Mouse (Mus musculus) adrenal gland, adult 2 months (tissue): ENCODE data around the gene Stx3. TPM values are rescaled to one million over a fixed set of nuclear protein-coding genes. Genes with fewer than 3 reads are reported as not detected.

Source experiments
- DNase-seq: peaks from one replicate; pipeline ENCODE4 v3.0.0; 2021
- polyA plus RNA-seq: library from polyadenylated mRNA; depleted of rRNA; stranded (reverse); fragments of >200 nt; gene quantifications from 2 replicates; pipeline ENCODE4 v1.2.3, GENCODE M21; 2012; rRNA removed
- total RNA-seq, 2 experiments: library from RNA; stranded (reverse); gene quantifications; 2 replicates each; pipeline ENCODE4 v1.2.3; 2021

Stx3 gene
- total and polyA plus RNA-seq, 3 experiments, result 8.3 to 9.6 (median 9.1) TPM

DNA sequence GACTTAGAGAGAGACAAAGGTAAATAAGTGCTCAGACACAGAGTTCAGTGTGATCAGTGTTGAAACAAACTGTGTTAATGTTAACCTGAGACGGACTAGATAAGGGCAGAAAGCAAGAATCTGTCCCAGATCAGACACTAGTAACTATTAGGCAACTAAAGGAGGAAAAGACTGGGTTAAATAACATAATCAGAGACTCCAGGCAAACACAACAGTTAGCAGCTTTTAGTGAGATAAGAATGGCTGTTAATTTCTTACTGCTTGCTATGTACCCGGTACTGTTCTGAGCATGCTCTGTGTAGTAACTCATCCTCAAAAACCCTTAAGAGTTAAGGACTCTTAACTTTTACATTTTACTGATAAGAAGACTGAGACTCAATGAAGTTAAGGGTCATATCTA is 93.3 kb downstream of the Stx3 start:
- no peak for DNase-seq

Other genes with a start within 250 kb of the Stx3 start
- gene Ms4a6d, start 214.6 kb downstream of the Stx3 start, total RNA-seq, result 1 to 10 TPM; 6.2 to 6.4 TPM
- 3.8 and 5.4 TPM in 2 replicates for gene Ms4a6d, start 214.6 kb downstream of the Stx3 start, polyA plus RNA-seq
- gene Ms4a2, start 195.7 kb downstream of the Stx3 start, total RNA-seq, result under 1 TPM in 1 of 2 experiments, not detected in 1; 0.17 TPM
- gene Ms4a2, start 195.7 kb downstream of the Stx3 start, polyA plus RNA-seq, result not detected in 2 replicates
- gene Ms4a3, start 178.6 kb downstream of the Stx3 start, total RNA-seq, result not detected
- not detected in 2 replicates for gene Ms4a3, start 178.6 kb downstream of the Stx3 start, polyA plus RNA-seq
- gene Oosp2, start 158.8 kb downstream of the Stx3 start, total RNA-seq, result under 1 TPM in 1 of 2 experiments, not detected in 1; 0.75 TPM
- not detected in 2 replicates for gene Oosp2, start 158.8 kb downstream of the Stx3 start, polyA plus RNA-seq
- gene Oosp1, start 128.3 kb downstream of the Stx3 start, total RNA-seq, result under 1 TPM in 1 of 2 experiments, not detected in 1; 0.66 TPM
- not detected in 2 replicates for gene Oosp1, start 128.3 kb downstream of the Stx3 start, polyA plus RNA-seq
- not detected for gene Oosp3, start 122.3 kb downstream of the Stx3 start, total RNA-seq
- not detected in 2 replicates for gene Oosp3, start 122.3 kb downstream of the Stx3 start, polyA plus RNA-seq
- not detected for gene Gif, start 71.8 kb downstream of the Stx3 start, total RNA-seq
- not detected in 2 replicates for gene Gif, start 71.8 kb downstream of the Stx3 start, polyA plus RNA-seq
- 10 to 100 TPM; 56.9 to 75.6 TPM for gene Mrpl16, start 49.0 kb downstream of the Stx3 start, total RNA-seq
- 9.5 and 10.6 TPM in 2 replicates for gene Mrpl16, start 49.0 kb downstream of the Stx3 start, polyA plus RNA-seq
- gene Olfr1417, start 19.8 kb upstream of the Stx3 start, total RNA-seq, result not detected
- gene Olfr1417, start 19.8 kb upstream of the Stx3 start, polyA plus RNA-seq, result not detected in 2 replicates
- gene Olfr1418, start 41.7 kb upstream of the Stx3 start, total RNA-seq, result not detected
- not detected in 2 replicates for gene Olfr1418, start 41.7 kb upstream of the Stx3 start, polyA plus RNA-seq
- gene Olfr1419, start 55.7 kb upstream of the Stx3 start, total RNA-seq, result not detected
- not detected in 2 replicates for gene Olfr1419, start 55.7 kb upstream of the Stx3 start, polyA plus RNA-seq
- not detected for gene Olfr1420, start 67.2 kb upstream of the Stx3 start, total RNA-seq
- gene Olfr1420, start 67.2 kb upstream of the Stx3 start, polyA plus RNA-seq, result not detected in 2 replicates
- gene Patl1, start 93.0 kb upstream of the Stx3 start, total RNA-seq, result 10 to 100 TPM; 24.2 to 35.3 TPM
- gene Patl1, start 93.0 kb upstream of the Stx3 start, polyA plus RNA-seq, result 13.5 and 15.7 TPM in 2 replicates
- gene Osbp, start 146.5 kb upstream of the Stx3 start, total RNA-seq, result 10 to 100 TPM; 80.8 to 86.7 TPM
- 9.6 and 14.0 TPM in 2 replicates for gene Osbp, start 146.5 kb upstream of the Stx3 start, polyA plus RNA-seq
- gene Olfr1423, start 221.9 kb upstream of the Stx3 start, total RNA-seq, result not detected
- not detected in 2 replicates for gene Olfr1423, start 221.9 kb upstream of the Stx3 start, polyA plus RNA-seq
- gene Olfr1424, start 243.3 kb upstream of the Stx3 start, total RNA-seq, result not detected
- gene Olfr1424, start 243.3 kb upstream of the Stx3 start, polyA plus RNA-seq, result not detected in 2 replicates